Mouse (Mus musculus): ENCODE measurements around the gene Frmpd2. TPM values are rescaled to one million over a fixed set of nuclear protein-coding genes. Genes with fewer than 3 reads are reported as not detected.

The Frmpd2 gene
- total and polyA plus RNA-seq, 3 experiments: not detected

DNA sequence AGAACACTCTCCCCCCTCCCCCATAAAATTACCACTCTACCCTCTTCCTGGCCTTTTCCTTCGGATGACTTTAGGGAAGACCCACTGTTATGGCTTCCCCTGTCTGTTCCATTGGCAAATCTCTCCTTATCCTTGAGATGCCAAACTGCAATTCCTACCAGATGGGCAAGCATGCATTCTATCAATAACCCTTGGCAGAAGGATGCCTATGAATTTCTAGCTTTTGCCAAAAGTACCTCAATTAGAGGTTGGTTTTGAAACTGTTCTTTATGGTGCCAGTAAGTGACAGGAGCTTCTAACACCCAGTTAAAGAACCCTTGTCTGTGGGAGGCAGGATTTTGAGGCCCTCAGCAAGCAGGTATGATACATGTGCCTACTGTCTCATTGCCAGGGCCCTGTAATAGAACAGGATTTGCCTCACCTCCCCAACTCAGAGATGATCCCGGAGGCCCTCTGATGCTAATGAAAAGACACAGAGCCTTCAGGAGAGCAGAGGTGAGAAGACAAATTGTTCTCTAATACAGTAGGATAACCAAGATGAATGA is 22.1 kb upstream of the Frmpd2 start:
- Histone ChIP-seq H3K4me1 (ENCODE audit: control insufficient read depth in 1 of 2, insufficient read depth in 2 of 2) (peaks cover 2 to 10% of the 10 kb centered on the region in 2 experiments; a peak in 2 of 4 replicates), H3K9ac (ENCODE audit: insufficient read depth, low read depth) (no peak overlapping the region), H3K4me3 (replicated peaks in 1 of 3; ENCODE audit: low read depth in 2 of 3, low read length in 2 of 3, poor library complexity in 1 of 3) (no peak overlapping the region), H3K79me2 (replicated peaks; ENCODE audit: control insufficient read depth, extremely low read depth, insufficient read depth, poor library complexity, severe bottlenecking) (no peaks in the 10 kb centered on the region), H3K36me3 (replicated peaks in 1 of 2; ENCODE audit: control insufficient read depth in 1 of 2, insufficient read depth in 1 of 2, low read length in 1 of 2) (no peaks in the 10 kb centered on the region), H3K4me2 (ENCODE audit: insufficient read depth, low read depth, poor library complexity, severe bottlenecking) (no peak overlapping the region), H3K27me3 (replicated peaks) (peaks cover 47% of the 10 kb centered on the region), H3K9me3 (replicated peaks; ENCODE audit: low read length) (no peaks in the 10 kb centered on the region), H3K27ac (ENCODE audit: insufficient read depth, low read depth) (no peak overlapping the region)
- DNase-seq (ENCODE audit: extremely low read depth): no peak
- dilution Hi-C loops (cut with MboI; ENCODE audit: extremely low pct_ligation_motif_present, extremely low pct_unique_long_range_greater_than_20kb, low sequenced_read_pairs): no loop called here
- TF ChIP-seq USF2 (conservative IDR thresholded peaks at IDR 0.05; ENCODE audit: low read depth, low read length): no peak
- no peak for TF ChIP-seq JUN (IDR thresholded peaks at IDR 0.05; ENCODE audit: insufficient read depth, low read depth, low read length)
- no peak for TF ChIP-seq UBTF (IDR thresholded peaks at IDR 0.05; ENCODE audit: low read depth, low read length)
- no peak for TF ChIP-seq JUND (conservative IDR thresholded peaks at IDR 0.05; ENCODE audit: low read depth, low read length)
- TF ChIP-seq BHLHE40 (IDR thresholded peaks at IDR 0.05; ENCODE audit: low read depth, low read length): no peak
- TF ChIP-seq TCF12 (IDR thresholded peaks at IDR 0.05; ENCODE audit: low read depth, low read length): no peak
- no peak for TF ChIP-seq CTCF (conservative IDR thresholded peaks at IDR 0.05 in 1 of 2, IDR thresholded peaks at IDR 0.05 in 1 of 2; ENCODE audit: low read depth in 2 of 2, low read length in 2 of 2)
- in situ Hi-C loops (cut with MboI; ENCODE audit: low pct_ligation_motif_present, low pct_unique_long_range_greater_than_20kb, low sequenced_read_pairs): no loop called here

DNA sequence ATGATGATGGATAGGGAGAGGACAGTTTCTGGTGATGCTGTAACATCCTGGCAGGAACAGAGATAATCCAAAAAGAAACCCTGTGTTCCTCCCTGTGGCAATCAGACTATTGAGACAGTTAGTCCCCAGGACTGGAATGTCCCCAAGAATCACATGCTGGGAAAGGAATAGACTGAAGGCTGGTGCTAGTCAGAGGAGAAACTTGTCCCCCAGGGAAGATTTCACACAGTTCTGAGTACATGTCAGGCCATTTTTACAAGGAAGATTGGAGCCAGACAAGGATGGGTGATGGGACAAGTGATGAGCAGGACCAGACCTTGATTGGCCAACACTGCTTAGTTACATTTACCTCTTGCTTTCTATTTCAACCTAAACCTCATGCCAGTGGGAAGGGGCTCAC is 21.2 kb upstream of the Frmpd2 start:
- H3K9ac ChIP-seq (ENCODE audit: insufficient read depth, low read depth): no peak overlapping the region

DNA sequence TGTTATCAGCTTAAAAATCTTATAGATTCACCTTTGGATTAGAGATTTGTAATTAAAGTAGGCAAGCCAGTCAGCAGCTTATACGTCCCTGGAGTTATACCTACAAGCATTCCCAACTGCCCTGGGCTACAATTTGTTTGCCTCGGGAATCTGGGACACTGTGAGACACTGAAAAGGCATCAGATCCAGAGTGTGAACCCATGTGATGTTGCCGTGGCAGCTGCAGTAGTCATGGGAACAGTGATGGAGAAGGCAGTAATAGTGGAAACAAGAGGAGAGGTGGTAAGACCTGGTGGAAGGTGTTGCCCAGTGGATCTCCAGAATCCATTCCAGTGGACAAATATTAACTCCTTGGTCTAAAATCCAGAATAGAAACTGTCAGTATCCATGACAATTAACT is 7.8 kb upstream of the Frmpd2 start:
- Histone ChIP-seq H3K9ac (ENCODE audit: insufficient read depth, low read depth) (no peak overlapping the region), H3K36me3 (replicated peaks in 1 of 2; ENCODE audit: control insufficient read depth in 1 of 2, insufficient read depth in 1 of 2, low read length in 1 of 2) (no peaks in the 10 kb centered on the region), H3K27ac (ENCODE audit: insufficient read depth, low read depth) (no peak overlapping the region), H3K4me3 (replicated peaks in 1 of 3; ENCODE audit: low read depth in 2 of 3, low read length in 2 of 3, poor library complexity in 1 of 3) (no peak overlapping the region), H3K9me3 (replicated peaks; ENCODE audit: low read length) (peaks cover 5% of the 10 kb centered on the region), H3K4me2 (ENCODE audit: insufficient read depth, low read depth, poor library complexity, severe bottlenecking) (no peak overlapping the region), H3K79me2 (replicated peaks; ENCODE audit: control insufficient read depth, extremely low read depth, insufficient read depth, poor library complexity, severe bottlenecking) (no peaks in the 10 kb centered on the region), H3K4me1 (ENCODE audit: control insufficient read depth in 1 of 2, insufficient read depth in 2 of 2) (peaks cover 4 to 21% of the 10 kb centered on the region in 2 experiments; a peak in 2 of 4 replicates), H3K27me3 (replicated peaks) (peaks cover 2% of the 10 kb centered on the region)
- no peak for TF ChIP-seq USF2 (conservative IDR thresholded peaks at IDR 0.05; ENCODE audit: low read depth, low read length)
- TF ChIP-seq MEF2A (IDR thresholded peaks at IDR 0.05; ENCODE audit: borderline replicate concordance, low read depth, low read length): no peak
- dilution Hi-C loops (cut with MboI; ENCODE audit: extremely low pct_ligation_motif_present, extremely low pct_unique_long_range_greater_than_20kb, low sequenced_read_pairs): no loop called here
- in situ Hi-C loops (cut with MboI; ENCODE audit: low pct_ligation_motif_present, low pct_unique_long_range_greater_than_20kb, low sequenced_read_pairs): no loop called here
- DNase-seq (ENCODE audit: extremely low read depth): no peak

More for the DNA sequence above, 21.2 kb upstream of the Frmpd2 start:
- Histone ChIP-seq H3K4me3 (replicated peaks in 1 of 3; ENCODE audit: low read depth in 2 of 3, low read length in 2 of 3, poor library complexity in 1 of 3) (no peak overlapping the region), H3K9me3 (replicated peaks; ENCODE audit: low read length) (no peaks in the 10 kb centered on the region), H3K36me3 (replicated peaks in 1 of 2; ENCODE audit: control insufficient read depth in 1 of 2, insufficient read depth in 1 of 2, low read length in 1 of 2) (no peaks in the 10 kb centered on the region), H3K27ac (ENCODE audit: insufficient read depth, low read depth) (no peak overlapping the region), H3K4me2 (ENCODE audit: insufficient read depth, low read depth, poor library complexity, severe bottlenecking) (no peak overlapping the region), H3K79me2 (replicated peaks; ENCODE audit: control insufficient read depth, extremely low read depth, insufficient read depth, poor library complexity, severe bottlenecking) (no peaks in the 10 kb centered on the region), H3K27me3 (replicated peaks) (peaks cover 44% of the 10 kb centered on the region), H3K4me1 (ENCODE audit: control insufficient read depth in 1 of 2, insufficient read depth in 2 of 2) (peaks cover 2 to 10% of the 10 kb centered on the region in 2 experiments; a peak in 2 of 4 replicates)
- DNase-seq (ENCODE audit: extremely low read depth): no peak
- TF ChIP-seq EP300 (IDR thresholded peaks at IDR 0.05; ENCODE audit: low read length) (no peak), MAX (IDR thresholded peaks at IDR 0.05; ENCODE audit: low read length) (no peak), POLR2AphosphoS2 (IDR thresholded peaks at IDR 0.05; ENCODE audit: low read depth, low read length) (no peak)
- in situ Hi-C loops (cut with MboI; ENCODE audit: low pct_ligation_motif_present, low pct_unique_long_range_greater_than_20kb, low sequenced_read_pairs): no loop called here
- dilution Hi-C loops (cut with MboI; ENCODE audit: extremely low pct_ligation_motif_present, extremely low pct_unique_long_range_greater_than_20kb, low sequenced_read_pairs): no loop called here

All from CH12.LX (cell line).